Mouse (Mus musculus) intestine, embryonic 14.5 days (tissue): ENCODE data around the gene Cfd. TPM values are rescaled to one million over a fixed set of nuclear protein-coding genes. Genes with fewer than 3 reads are reported as not detected.

ENCODE experiments used
- ATAC-seq: fragments of 200-750 bp; cut with Nextera tagmentation; replicated peaks from 2 replicates; pipeline ENCODE4 v1.8.0; 2017; ENCODE audit warnings: low read depth, moderate number of reproducible peaks, moderate TSS enrichment, moderate library complexity; ENCODE audit not compliant: low FRiP score, low TSS enrichment
- DNase-seq: peaks from one replicate; pipeline ENCODE4 v3.0.0-alpha.2; 2018; ENCODE audit warnings: low spot score
- H3K27ac ChIP-seq: fragments of 300-500 bp; sonication (generic); 2 replicates; pipeline ENCODE4 v1.5.1; 2014; ENCODE audit warnings: low read depth, mild to moderate bottlenecking, control low read depth
- H3K27me3 ChIP-seq: fragments of 300-500 bp; sonication (generic); replicated peaks from 2 replicates; pipeline ENCODE4 v1.6.1; 2014; ENCODE audit warnings: low read length, control low read depth; ENCODE audit not compliant: control insufficient read depth, insufficient read depth
- H3K36me3 ChIP-seq: fragments of 300-500 bp; sonication (generic); 2 replicates; pipeline ENCODE4 v1.6.1; 2014; ENCODE audit warnings: low read length, control low read depth; ENCODE audit not compliant: control insufficient read depth, insufficient read depth
- H3K4me1 ChIP-seq: fragments of 300-500 bp; sonication (generic); replicated peaks from 2 replicates; pipeline ENCODE4 v1.6.1; 2014; ENCODE audit warnings: low read length, control low read depth, mixed read lengths; ENCODE audit not compliant: control insufficient read depth, insufficient read depth
- H3K4me2 ChIP-seq: fragments of 300-500 bp; sonication (generic); 2 replicates; pipeline ENCODE4 v1.6.1; 2014; ENCODE audit warnings: low read length
- H3K4me3 ChIP-seq: fragments of 300-500 bp; sonication (generic); 2 replicates; pipeline ENCODE4 v1.5.1; 2014; ENCODE audit warnings: low read depth, low read length, control low read depth, mixed read lengths
- H3K9ac ChIP-seq: fragments of 300-500 bp; sonication (generic); 2 replicates; pipeline ENCODE4 v1.6.1; 2014; ENCODE audit warnings: mild to moderate bottlenecking, low read length
- H3K9me3 ChIP-seq: fragments of 300-500 bp; sonication (generic); 2 replicates; pipeline ENCODE4 v1.6.1; 2016; ENCODE audit warnings: low read length, control low read depth; ENCODE audit not compliant: control insufficient read depth
- WGBS: fragments of 180-500 bp; shearing (Covaris S2); extraction: QIAGEN DNeasy Blood & Tissue Kit; methylation state at CpG from one replicate; pipeline ENCODE4 v1.1.7; 2014; 5-methylcytosine and 5-hydroxymethylcytosine counted together
- polyA plus RNA-seq: library from polyadenylated mRNA; unstranded; fragments of >200 nt; fragmentation: Nextera tagmentation; extraction: Ambion mirVana; gene quantifications from 2 replicates; pipeline ENCODE4 v1.2.1, GENCODE M21; 2014

Cfd gene
- polyA plus RNA-seq, 1 experiment from 2014 or later, result not detected

GRCm38 (mm10) chr10:79900951-79901410 lies 10.3 kb downstream of the Cfd start:
- Histone ChIP-seq H3K4me2 (no peak overlapping the region), H3K9me3 (no peaks in the 10 kb centered on the region; the same call in 1 of the 2 replicates), H3K4me1 (peaks cover 6% of the 10 kb centered on the region; the same call in 1 of the 2 replicates), H3K27me3 (no peaks in the 10 kb centered on the region), H3K36me3 (peaks cover 70% of the 10 kb centered on the region), H3K4me3 (no peak overlapping the region), H3K27ac (no peak overlapping the region), H3K9ac (no peak overlapping the region)
- DNase-seq (no peak), ATAC-seq (no peak)
- WGBS, result 58% methylated on average over 2 of the region's 2 CpGs

DNA sequence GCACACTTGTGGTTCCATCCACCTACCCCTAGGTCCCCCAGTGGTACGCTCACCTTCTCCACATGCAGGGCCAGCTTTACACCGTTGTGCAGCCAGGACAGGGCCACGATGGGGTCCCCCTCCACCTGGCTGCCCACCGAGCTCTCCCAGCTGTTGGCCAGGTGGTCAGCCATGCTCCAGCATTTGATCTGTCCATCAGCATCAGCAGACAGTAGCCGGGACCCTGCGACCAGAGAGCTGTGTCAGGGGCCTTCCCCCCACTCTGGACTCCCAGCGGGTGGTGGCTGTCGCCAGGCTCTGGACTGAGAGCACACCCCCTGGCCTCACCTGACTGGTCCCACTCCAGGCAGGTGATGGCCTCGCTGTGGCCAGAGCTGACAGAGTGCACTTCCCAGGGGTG lies 16.1 kb downstream of the Cfd start:
- 94% methylated on average over 9 of the region's 9 CpGs for WGBS

GRCm38 (mm10) chr10:79907415-79907814 lies 16.8 kb downstream of the Cfd start:
- Histone ChIP-seq H3K9me3 (no peaks in the 10 kb centered on the region; the same call in 1 of the 2 replicates), H3K4me3 (no peak overlapping the region), H3K27ac (no peak overlapping the region), H3K4me2 (no peak overlapping the region), H3K9ac (no peak overlapping the region), H3K27me3 (no peaks in the 10 kb centered on the region), H3K36me3 (peaks cover 61% of the 10 kb centered on the region), H3K4me1 (0 out of 2 replicates have a peak, but pooled peaks cover 4% of the 10 kb centered on the region)
- DNase-seq, result no peak
- no peak for ATAC-seq
- 89% methylated on average over 10 of the region's 10 CpGs for WGBS

More for the DNA sequence above, 16.1 kb downstream of the Cfd start:
- H3K4me2 ChIP-seq, result no peak overlapping the region
- H3K9ac ChIP-seq, result no peak overlapping the region
- H3K9me3 ChIP-seq, result no peaks in the 10 kb centered on the region; the same call in 1 of the 2 replicates
- DNase-seq (no peak), ATAC-seq (no peak)
- H3K27ac ChIP-seq, result no peak overlapping the region
- H3K4me3 ChIP-seq, result no peak overlapping the region
- H3K36me3 ChIP-seq, result peaks cover 60% of the 10 kb centered on the region
- H3K27me3 ChIP-seq, result no peaks in the 10 kb centered on the region
- H3K4me1 ChIP-seq, result 0 out of 2 replicates have a peak, but pooled peaks cover 4% of the 10 kb centered on the region

DNA sequence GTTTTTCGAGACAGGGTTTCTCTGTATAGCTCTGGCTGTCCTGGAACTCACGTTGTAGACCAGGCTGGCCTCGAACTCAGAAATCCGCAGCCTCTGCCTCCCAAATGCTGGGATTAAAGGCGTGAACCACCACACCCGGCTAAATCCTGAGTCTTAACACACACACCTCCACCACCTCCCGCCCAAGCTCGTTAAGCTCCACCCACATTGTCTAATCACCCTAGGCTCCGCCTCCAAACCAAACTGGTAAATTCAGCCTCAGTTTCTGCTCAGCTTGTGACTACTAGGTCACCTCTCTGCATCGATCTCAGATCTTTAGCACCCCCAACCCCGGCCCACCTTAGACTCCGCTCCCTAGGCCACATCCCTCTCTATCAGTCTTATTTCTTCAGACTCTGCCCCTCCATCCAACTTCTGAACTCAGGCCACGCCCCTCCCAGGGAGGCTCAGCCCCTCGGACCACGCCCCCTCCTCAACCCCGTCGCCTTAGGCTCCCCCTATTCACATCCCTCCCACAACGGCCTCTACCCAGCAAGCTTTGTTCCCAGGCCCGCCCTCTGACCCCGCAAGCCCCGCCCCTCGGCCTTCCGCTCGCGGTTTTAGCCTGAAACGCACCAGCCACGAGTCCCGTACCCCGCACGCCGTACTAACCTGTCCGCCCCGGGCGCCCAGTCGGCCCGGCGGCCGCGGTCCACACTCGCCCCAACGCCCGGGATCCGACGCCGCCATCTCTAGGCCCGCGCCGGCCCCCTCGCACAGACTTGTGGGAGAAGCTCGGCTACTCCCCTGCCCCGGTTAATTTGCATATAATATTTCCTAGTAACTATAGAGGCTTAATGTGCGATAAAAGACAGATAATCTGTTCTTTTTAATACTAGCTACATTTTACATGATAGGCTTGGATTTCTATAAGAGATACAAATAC lies 17.8 kb downstream of the Cfd start, which contains the start of gene Med16:
TSS of gene Med16 (minus strand) at position 757 of the 925 bp plus-strand sequence.
- peaks cover 51% of the 10 kb centered on the region for H3K36me3 ChIP-seq
- H3K4me1 ChIP-seq, result 0 out of 2 replicates have a peak, but pooled peaks cover 4% of the 10 kb centered on the region
- no peaks in the 10 kb centered on the region; the same call in 1 of the 2 replicates for H3K9me3 ChIP-seq
- H3K4me2 ChIP-seq, result peak within 1 kb of the TSS; percentile 46
- H3K9ac ChIP-seq, result peak within 1 kb of the TSS; percentile 95
- ATAC-seq, result peak; percentile 94
- peak; percentile 98 for DNase-seq
- peak within 1 kb of the TSS; percentile 98 for H3K27ac ChIP-seq
- H3K27me3 ChIP-seq, result no peaks in the 10 kb centered on the region
- WGBS, result under 1% methylated on average over 52 of the region's 52 CpGs
- H3K4me3 ChIP-seq, result peak within 1 kb of the TSS; percentile 79

DNA sequence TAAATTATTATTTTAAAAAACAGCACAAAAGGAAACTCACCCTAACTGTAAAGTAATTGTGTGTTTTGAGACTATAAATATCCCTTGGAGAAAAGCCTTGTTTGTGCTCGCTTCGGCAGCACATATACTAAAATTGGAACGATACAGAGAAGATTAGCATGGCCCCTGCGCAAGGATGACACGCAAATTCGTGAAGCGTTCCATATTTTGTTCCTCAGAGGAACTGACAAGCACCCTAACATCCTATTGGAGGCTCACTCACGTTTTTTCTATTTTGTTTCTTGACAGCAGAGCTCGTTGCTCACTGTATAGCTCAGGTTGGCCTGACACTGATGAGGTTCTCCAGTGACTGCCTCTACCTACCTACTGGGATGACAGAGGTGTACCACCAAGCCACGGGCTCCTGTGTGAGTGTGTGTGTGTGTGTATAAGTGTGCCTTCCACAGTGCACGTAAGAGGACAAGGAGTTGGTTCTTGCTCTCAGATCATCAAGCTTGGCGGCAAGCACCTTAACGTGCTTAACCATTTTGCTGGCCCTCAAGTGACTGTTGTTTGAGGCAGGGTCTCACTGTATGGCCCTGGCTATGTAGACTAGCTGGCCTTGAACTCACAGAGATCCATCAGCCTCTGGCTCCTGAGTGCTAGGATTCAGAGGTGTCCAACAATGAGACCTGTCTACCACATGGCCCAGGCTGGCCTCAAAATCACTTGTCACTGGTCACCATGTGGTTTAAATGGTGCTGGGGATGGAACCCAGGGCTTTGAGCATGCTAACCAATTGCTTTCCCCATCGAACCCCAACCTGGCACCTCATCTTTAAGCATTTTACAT lies 18.7 kb downstream of the Cfd start:
- Histone ChIP-seq H3K9me3 (no peaks in the 10 kb centered on the region; the same call in 1 of the 2 replicates), H3K4me3 (peak overlapping the region; percentile 79), H3K27ac (peak overlapping the region; percentile 98), H3K4me1 (peaks cover 5% of the 10 kb centered on the region; the same call in 1 of the 2 replicates), H3K36me3 (peaks cover 48% of the 10 kb centered on the region), H3K4me2 (peak overlapping the region; percentile 46), H3K9ac (peak overlapping the region; percentile 95), H3K27me3 (no peaks in the 10 kb centered on the region)
- 22% methylated on average over 14 of the region's 14 CpGs for WGBS
- peak; percentile 44; the same call in 1 of the 2 replicates for ATAC-seq
- peak; percentile 82 for DNase-seq

- H3K4me1 ChIP-seq, result peaks cover 18% of the 10 kb centered on the region; the same call in 1 of the 2 replicates
- H3K9ac ChIP-seq, result no peak within 1 kb of the TSS
- ATAC-seq (no peak), DNase-seq (no peak)
- H3K9me3 ChIP-seq, result no peaks in the 10 kb centered on the region
- H3K27me3 ChIP-seq, result no peaks in the 10 kb centered on the region
- no peak within 1 kb of the TSS for H3K4me3 ChIP-seq
- no peak within 1 kb of the TSS for H3K4me2 ChIP-seq
- no peak within 1 kb of the TSS for H3K27ac ChIP-seq
- 90% methylated on average over 4 of the region's 4 CpGs for WGBS
- peaks cover 38% of the 10 kb centered on the region for H3K36me3 ChIP-seq
Measured at GRCm38 (mm10) chr10:79910556-79910955, 19.9 kb downstream of the Cfd start, which contains the start of gene Gm26602. Gm26602 (plus strand) TSS chr10:79910856.

DNA sequence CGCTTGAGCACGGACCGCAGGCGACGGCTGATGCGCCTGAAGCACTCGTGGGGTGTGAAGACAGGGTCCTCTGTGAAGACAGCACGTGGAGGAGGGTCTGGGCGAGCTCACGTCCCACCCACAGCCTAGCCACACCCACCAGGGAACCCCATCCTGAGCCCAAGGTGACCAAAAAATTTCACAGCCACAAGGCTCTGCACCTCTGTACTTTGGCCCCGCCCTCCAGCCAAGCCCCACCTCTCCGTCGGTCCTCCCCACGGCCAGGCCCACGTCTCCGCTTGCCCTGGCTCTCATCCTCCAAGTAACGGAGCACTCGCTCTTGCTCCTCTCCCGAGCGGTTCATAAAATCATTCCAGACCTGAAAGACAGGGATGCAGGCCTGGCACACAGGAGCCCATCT lies 21.8 kb downstream of the Cfd start:
- Histone ChIP-seq H3K4me3 (no peak overlapping the region), H3K4me1 (peaks cover 28% of the 10 kb centered on the region; the same call in 1 of the 2 replicates), H3K4me2 (no peak overlapping the region), H3K9me3 (no peaks in the 10 kb centered on the region), H3K27me3 (peaks cover under 1% of the 10 kb centered on the region; the same call in 1 of the 2 replicates), H3K36me3 (peaks cover 24% of the 10 kb centered on the region), H3K27ac (no peak overlapping the region), H3K9ac (no peak overlapping the region)
- ATAC-seq, result no peak
- 62% methylated on average over 20 of the region's 20 CpGs for WGBS
- no peak for DNase-seq
